Mouse (Mus musculus) layer of hippocampus, adult 18-20 months (tissue): ENCODE measurements around the gene Eqtn. TPM values are rescaled to one million over a fixed set of nuclear protein-coding genes. Genes with fewer than 3 reads are reported as not detected.

Source experiments
- DNase-seq, 2 experiments: peaks; one replicate each; pipeline ENCODE4 v3.0.0; 2022; ENCODE audit warnings: low spot score in 2 of 2
- long read RNA-seq: library from polyadenylated mRNA; stranded (forward); transcript quantifications from one replicate; pipeline ENCODE4 v2.0.0, GENCODE M21; 2021
- total RNA-seq, 2 experiments: library from RNA; stranded (reverse); gene quantifications; 2 replicates each; pipeline ENCODE4 v1.2.3; 2021

The Eqtn gene
- 1 to 10 TPM in 1 of 2 experiments, not detected in 1; 1.2 TPM for total RNA-seq
- long read RNA-seq, result 0 reads

- no peak for DNase-seq
Observed at GRCm38 (mm10) chr4:94928743-94929142, at the start of gene Eqtn. TSS of gene Eqtn (minus strand) at chr4:94928843.

- DNase-seq, result no peak
Observed at GRCm38 (mm10) chr4:94973321-94973720, 44.7 kb upstream of the Eqtn start.

GRCm38 (mm10) chr4:94952773-94953172, 24.1 kb upstream of the Eqtn start:
- no peak for DNase-seq

GRCm38 (mm10) chr4:94941221-94941855, 12.7 kb upstream of the Eqtn start:
- no peak for DNase-seq

- no peak for DNase-seq
Observed at GRCm38 (mm10) chr4:94901780-94902179, 26.9 kb downstream of the Eqtn start.

GRCm38 (mm10) chr4:94900744-94901143, 27.9 kb downstream of the Eqtn start:
- DNase-seq, result peak in 1 of 2 experiments; percentile 19

Other genes starting within 250 kb of the Eqtn start
- 1 to 10 TPM; 6.4 to 6.6 TPM for gene Tek, start 189.6 kb downstream of the Eqtn start, total RNA-seq
- 10 to 100 TPM; 32.2 to 34.0 TPM for gene Mysm1, start 50.3 kb upstream of the Eqtn start, total RNA-seq
- 100 to 1,000 TPM; 119 to 126 TPM for gene Jun, start 123.4 kb upstream of the Eqtn start, total RNA-seq